Mouse (Mus musculus) spleen, adult 2 months (tissue): ENCODE data around the gene Lurap1l.

ENCODE experiments used
- CTCF ChIP-seq: fragments of 200-500 bp; IDR thresholded peaks from 2 replicates; pipeline ENCODE4 v1.5.1; 2011; ENCODE audit warnings: mild to moderate bottlenecking, inconsistent platforms; ENCODE audit not compliant: insufficient read depth, insufficient read length, insufficient replicate concordance; ENCODE audit errors: extremely low read depth
- POLR2A ChIP-seq: fragments of 200-500 bp; IDR thresholded peaks from 2 replicates; pipeline ENCODE4 v1.6.1; 2011; ENCODE audit warnings: low read depth, low read length, inconsistent platforms

DNA sequence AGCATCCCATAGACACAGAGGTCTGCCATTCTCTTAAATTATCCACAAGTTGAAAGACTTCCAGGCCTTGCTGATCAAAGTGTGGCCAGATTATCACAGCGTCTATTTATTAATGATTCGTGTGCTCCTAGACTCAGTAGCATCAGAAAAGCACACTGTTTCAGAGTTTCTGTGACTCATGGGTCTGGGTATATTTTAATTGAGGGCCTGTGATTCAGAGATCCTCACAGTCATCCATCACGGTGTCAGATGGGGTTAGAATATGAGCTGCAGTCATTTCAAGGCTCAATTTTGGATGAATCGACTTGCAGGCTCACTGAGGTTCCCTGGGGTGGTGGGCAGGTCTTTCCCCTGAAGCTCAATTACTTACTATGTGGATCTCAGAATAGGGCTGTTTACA lies 30.5 kb downstream of the Lurap1l start:
- TF ChIP-seq POLR2A: no peak
- no peak for TF ChIP-seq CTCF
